Mouse (Mus musculus) hindbrain, embryonic 15.5 days (tissue): ENCODE data around the gene Psmd10. TPM values are rescaled to one million over a fixed set of nuclear protein-coding genes. Genes with fewer than 3 reads are reported as not detected.

Experiments used
- ATAC-seq: fragments of 200-750 bp; cut with Nextera tagmentation; 2 replicates; pipeline ENCODE4 v1.8.0; 2017; ENCODE audit warnings: low read depth, moderate number of reproducible peaks, moderate TSS enrichment; ENCODE audit not compliant: low FRiP score
- H3K27ac ChIP-seq: fragments of 300-500 bp; sonication (generic); replicated peaks from 2 replicates; pipeline ENCODE4 v1.5.1; 2015; ENCODE audit warnings: mild to moderate bottlenecking, inconsistent platforms
- H3K27me3 ChIP-seq: fragments of 300-500 bp; sonication (generic); 2 replicates; pipeline ENCODE4 v1.6.1; 2015; ENCODE audit warnings: control low read depth, inconsistent platforms
- H3K36me3 ChIP-seq: fragments of 300-500 bp; sonication (generic); 2 replicates; pipeline ENCODE4 v1.6.1; 2015; ENCODE audit warnings: control low read depth, inconsistent platforms
- H3K4me1 ChIP-seq: fragments of 300-500 bp; sonication (generic); replicated peaks from 2 replicates; pipeline ENCODE4 v1.6.1; 2015; ENCODE audit warnings: control low read depth, inconsistent platforms
- H3K4me2 ChIP-seq: fragments of 300-500 bp; sonication (generic); 2 replicates; pipeline ENCODE4 v1.6.1; 2015; ENCODE audit warnings: moderate library complexity, mild to moderate bottlenecking, inconsistent platforms
- H3K4me3 ChIP-seq: fragments of 300-500 bp; sonication (generic); 2 replicates; pipeline ENCODE4 v1.5.1; 2015; ENCODE audit warnings: mild to moderate bottlenecking, inconsistent platforms
- H3K9ac ChIP-seq: fragments of 300-500 bp; sonication (generic); 2 replicates; pipeline ENCODE4 v1.6.1; 2015; ENCODE audit warnings: inconsistent platforms
- H3K9me3 ChIP-seq: fragments of 300-500 bp; sonication (generic); 2 replicates; pipeline ENCODE4 v1.6.1; 2016; ENCODE audit warnings: control low read depth, inconsistent platforms
- WGBS: fragments of 180-500 bp; shearing (Covaris S2); methylation state at CpG from one replicate; pipeline ENCODE4 v1.1.7; 2015; 5-methylcytosine and 5-hydroxymethylcytosine counted together
- polyA plus RNA-seq: library from polyadenylated mRNA; unstranded; fragments of >200 nt; fragmentation: Nextera tagmentation; extraction: Ambion mirVana; gene quantifications from 2 replicates; pipeline ENCODE4 v1.2.1, GENCODE M21; 2015

Gene Psmd10
- polyA plus RNA-seq, 1 experiment from 2014 or later: 41.0 TPM

- 0 out of 2 replicates have a peak, but pooled peaks cover 8% of the 10 kb centered on the region for H3K36me3 ChIP-seq
- no peak overlapping the region for H3K9ac ChIP-seq
- H3K4me2 ChIP-seq: no peak overlapping the region
- no peak for ATAC-seq
- H3K4me3 ChIP-seq: no peak overlapping the region
- peaks cover 5% of the 10 kb centered on the region; the same call in 1 of the 2 replicates for H3K27me3 ChIP-seq
- 92% methylated on average over 4 of the region's 4 CpGs for WGBS
- H3K9me3 ChIP-seq: no peaks in the 10 kb centered on the region
- H3K27ac ChIP-seq: no peak overlapping the region
- H3K4me1 ChIP-seq: no peaks in the 10 kb centered on the region
Measured at GRCm38 (mm10) chrX:140953618-140954017, 2.9 kb downstream of the Psmd10 start.

- H3K4me1 ChIP-seq: no peaks in the 10 kb centered on the region
- WGBS: 82% methylated on average over 5 of the region's 5 CpGs
- H3K9ac ChIP-seq: no peak overlapping the region
- no peak overlapping the region for H3K4me2 ChIP-seq
- H3K4me3 ChIP-seq: no peak overlapping the region
- peaks cover 21% of the 10 kb centered on the region; the same call in 1 of the 2 replicates for H3K27me3 ChIP-seq
- no peak overlapping the region for H3K27ac ChIP-seq
- H3K9me3 ChIP-seq: no peaks in the 10 kb centered on the region
- no peak for ATAC-seq
- no peaks in the 10 kb centered on the region for H3K36me3 ChIP-seq
Measured at GRCm38 (mm10) chrX:140936271-140936670, 20.3 kb downstream of the Psmd10 start.

- H3K9me3 ChIP-seq: no peaks in the 10 kb centered on the region
- no peaks in the 10 kb centered on the region for H3K36me3 ChIP-seq
- no peak overlapping the region for H3K4me3 ChIP-seq
- H3K9ac ChIP-seq: no peak overlapping the region
- no peak overlapping the region for H3K27ac ChIP-seq
- no peak overlapping the region for H3K4me2 ChIP-seq
- 84% methylated on average over 3 of the region's 3 CpGs for WGBS
- H3K4me1 ChIP-seq: no peaks in the 10 kb centered on the region
- H3K27me3 ChIP-seq: peaks cover 22% of the 10 kb centered on the region; the same call in 1 of the 2 replicates
- ATAC-seq: no peak
Measured at GRCm38 (mm10) chrX:140933263-140933662, 23.3 kb downstream of the Psmd10 start.

GRCm38 (mm10) chrX:140932066-140932465, 24.5 kb downstream of the Psmd10 start:
- ATAC-seq: no peak
- H3K36me3 ChIP-seq: no peaks in the 10 kb centered on the region

GRCm38 (mm10) chrX:140921321-140921720, 35.2 kb downstream of the Psmd10 start:
- ATAC-seq: no peak
- no peaks in the 10 kb centered on the region for H3K36me3 ChIP-seq
- H3K27me3 ChIP-seq: peaks cover 5% of the 10 kb centered on the region; the same call in 1 of the 2 replicates
- H3K4me3 ChIP-seq: no peak overlapping the region
- WGBS: 86% methylated on average over 6 of the region's 6 CpGs
- H3K27ac ChIP-seq: no peak overlapping the region
- H3K4me2 ChIP-seq: no peak overlapping the region
- H3K4me1 ChIP-seq: no peaks in the 10 kb centered on the region
- H3K9me3 ChIP-seq: no peaks in the 10 kb centered on the region
- no peak overlapping the region for H3K9ac ChIP-seq

More at GRCm38 (mm10) chrX:140932066-140932465, 24.5 kb downstream of the Psmd10 start:
- Histone ChIP-seq H3K27ac (no peak overlapping the region), H3K4me2 (no peak overlapping the region), H3K4me3 (no peak overlapping the region), H3K27me3 (peaks cover 22% of the 10 kb centered on the region; the same call in 1 of the 2 replicates), H3K9ac (no peak overlapping the region), H3K9me3 (no peaks in the 10 kb centered on the region), H3K4me1 (no peaks in the 10 kb centered on the region)
- WGBS: 65% methylated on average over 3 of the region's 3 CpGs

GRCm38 (mm10) chrX:140907360-140907759, 49.2 kb downstream of the Psmd10 start, which contains the start of gene Vsig1:
Gene Vsig1, plus strand, starts transcription at chrX:140907608.
- H3K4me2 ChIP-seq: no peak within 1 kb of the TSS
- no peak for ATAC-seq
- no peaks in the 10 kb centered on the region for H3K9me3 ChIP-seq
- 75% methylated on average over 7 of the region's 7 CpGs for WGBS
- no peaks in the 10 kb centered on the region for H3K36me3 ChIP-seq
- H3K4me1 ChIP-seq: no peaks in the 10 kb centered on the region
- no peak within 1 kb of the TSS for H3K9ac ChIP-seq
- H3K4me3 ChIP-seq: no peak within 1 kb of the TSS
- 0 out of 2 replicates have a peak, but pooled peaks cover 10% of the 10 kb centered on the region for H3K27me3 ChIP-seq
- H3K27ac ChIP-seq: no peak within 1 kb of the TSS

- 0 out of 2 replicates have a peak, but pooled peaks cover 7% of the 10 kb centered on the region for H3K27me3 ChIP-seq
- no peaks in the 10 kb centered on the region for H3K36me3 ChIP-seq
- WGBS: 85% methylated on average over 3 of the region's 3 CpGs
- H3K4me3 ChIP-seq: no peak overlapping the region
- H3K4me2 ChIP-seq: no peak overlapping the region
- no peak overlapping the region for H3K27ac ChIP-seq
- no peaks in the 10 kb centered on the region for H3K9me3 ChIP-seq
- H3K9ac ChIP-seq: no peak overlapping the region
- H3K4me1 ChIP-seq: no peaks in the 10 kb centered on the region
- ATAC-seq: no peak
Measured at GRCm38 (mm10) chrX:140903487-140903886, 53.0 kb downstream of the Psmd10 start.

Other genes with a start within 250 kb of the Psmd10 start
- not detected in 2 replicates for gene Tex13b, start 143.3 kb downstream of the Psmd10 start, polyA plus RNA-seq
- not detected in 2 replicates for gene Vsig1, start 49.1 kb downstream of the Psmd10 start, polyA plus RNA-seq
- 8.9 and 12.0 TPM in 2 replicates for gene Atg4a, start 179 bp upstream of the Psmd10 start, polyA plus RNA-seq